Mouse (Mus musculus) kidney, embryonic 16.5 days (tissue): ENCODE measurements around the gene Kitl. TPM values are rescaled to one million over a fixed set of nuclear protein-coding genes. Genes with fewer than 3 reads are reported as not detected.

Source experiments
- ATAC-seq: fragments of 200-750 bp; cut with Nextera tagmentation; 2 replicates; pipeline ENCODE4 v1.8.0; 2017; ENCODE audit warnings: moderate TSS enrichment; ENCODE audit not compliant: low FRiP score, low TSS enrichment
- H3K27ac ChIP-seq: fragments of 300-500 bp; sonication (generic); 2 replicates; pipeline ENCODE4 v1.5.1; 2014; ENCODE audit warnings: low read length
- H3K27me3 ChIP-seq: fragments of 300-500 bp; sonication (generic); 2 replicates; pipeline ENCODE4 v1.6.1; 2014; ENCODE audit warnings: low read length, control low read depth, mixed read lengths; ENCODE audit not compliant: insufficient read depth
- H3K36me3 ChIP-seq: fragments of 300-500 bp; sonication (generic); 2 replicates; pipeline ENCODE4 v1.6.1; 2014; ENCODE audit warnings: low read length, control low read depth, mixed read lengths; ENCODE audit not compliant: insufficient read depth
- H3K4me1 ChIP-seq: fragments of 300-500 bp; sonication (generic); 2 replicates; pipeline ENCODE4 v1.6.1; 2014; ENCODE audit warnings: low read length, control low read depth, mixed read lengths; ENCODE audit not compliant: insufficient read depth
- H3K4me2 ChIP-seq: fragments of 300-500 bp; sonication (generic); replicated peaks from 2 replicates; pipeline ENCODE4 v1.6.1; 2014; ENCODE audit warnings: low read depth, low read length
- H3K4me3 ChIP-seq: fragments of 300-500 bp; sonication (generic); 2 replicates; pipeline ENCODE4 v1.5.1; 2014; ENCODE audit warnings: mild to moderate bottlenecking, low read length
- H3K9ac ChIP-seq: fragments of 300-500 bp; sonication (generic); replicated peaks from 2 replicates; pipeline ENCODE4 v1.6.1; 2014; ENCODE audit warnings: low read length
- H3K9me3 ChIP-seq: fragments of 300-500 bp; sonication (generic); 2 replicates; pipeline ENCODE4 v1.6.1; 2016; ENCODE audit warnings: low read length, control low read depth
- WGBS: fragments of 180-500 bp; shearing (Covaris S2); extraction: QIAGEN DNeasy Blood & Tissue Kit; methylation state at CpG from one replicate; pipeline ENCODE4 v1.1.7; 2014; 5-methylcytosine and 5-hydroxymethylcytosine counted together
- microRNA-seq: library from miRNA; unstranded; fragments of <30 nt; microRNA quantifications from one replicate; pipeline ENCODE4, GENCODE M21; 2016
- polyA plus RNA-seq: library from polyadenylated mRNA; unstranded; fragments of >200 nt; fragmentation: Nextera tagmentation; extraction: Ambion mirVana; gene quantifications from 2 replicates; pipeline ENCODE4 v1.2.1, GENCODE M21; 2015

The Kitl gene
- polyA plus RNA-seq, 1 experiment from 2014 or later, result 19.3 TPM

DNA sequence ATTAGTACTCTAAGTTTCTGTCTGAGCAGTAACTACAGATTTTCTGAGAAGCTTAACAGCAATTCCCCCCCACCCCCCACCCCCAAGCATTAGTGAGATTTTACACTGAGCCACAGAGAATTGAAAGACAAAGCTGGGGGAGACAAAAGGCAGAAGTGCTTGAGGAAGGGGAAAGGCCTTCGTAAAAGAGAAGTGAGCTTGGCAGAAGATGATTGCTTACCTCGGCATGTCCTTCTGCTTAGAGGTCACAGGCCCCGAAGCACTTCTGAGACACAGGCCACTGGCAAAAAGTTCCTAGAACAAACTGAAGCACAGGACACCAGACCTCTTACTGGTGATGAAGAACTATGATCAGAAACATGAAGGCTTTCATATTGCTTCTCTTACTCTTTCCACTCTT, 123.1 kb downstream of the Kitl start:
- no peaks in the 10 kb centered on the region for H3K9me3 ChIP-seq
- ATAC-seq, result no peak
- no peak overlapping the region for H3K27ac ChIP-seq
- H3K4me2 ChIP-seq, result no peak overlapping the region
- no peak overlapping the region for H3K9ac ChIP-seq
- no peaks in the 10 kb centered on the region for H3K27me3 ChIP-seq
- no peaks in the 10 kb centered on the region for H3K4me1 ChIP-seq
- no peak overlapping the region for H3K4me3 ChIP-seq
- 74% methylated on average over 3 of the region's 3 CpGs for WGBS
- no peaks in the 10 kb centered on the region for H3K36me3 ChIP-seq

DNA sequence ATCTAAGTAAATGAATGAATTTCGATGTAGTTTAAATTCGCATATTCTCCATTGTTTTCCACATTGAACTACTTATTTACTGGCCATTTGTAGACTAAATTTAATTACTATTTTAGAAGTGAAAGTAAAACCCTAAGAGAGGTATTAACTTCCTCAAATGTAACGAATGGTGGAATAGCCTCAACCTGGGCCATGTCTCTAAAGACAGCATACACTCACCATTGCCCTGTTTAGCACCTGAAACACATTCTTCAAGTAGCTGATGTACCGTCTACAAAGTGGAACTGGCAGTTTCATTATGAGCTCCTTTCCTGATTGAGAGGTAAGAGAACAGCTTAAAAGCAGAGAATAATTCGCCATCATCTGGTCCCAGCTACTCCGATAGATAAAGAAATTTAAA, 132.7 kb downstream of the Kitl start:
- no peak for ATAC-seq
- WGBS, result 89% methylated on average over 6 of the region's 6 CpGs
- Histone ChIP-seq H3K4me2 (no peak overlapping the region), H3K27ac (no peak overlapping the region), H3K9ac (no peak overlapping the region), H3K27me3 (no peaks in the 10 kb centered on the region), H3K4me1 (no peaks in the 10 kb centered on the region), H3K36me3 (no peaks in the 10 kb centered on the region), H3K9me3 (no peaks in the 10 kb centered on the region), H3K4me3 (no peak overlapping the region)

Small RNAs within 50 kb of the gene (microRNA-seq; reads per million reads assigned to microRNA genes)
- not detected for gene Gm22918
- gene Gm25287, result not detected
